Mouse (Mus musculus) MEL (cell line): ENCODE data around the gene Ccdc155. TPM values are rescaled to one million over a fixed set of nuclear protein-coding genes. Genes with fewer than 3 reads are reported as not detected.
A peak's percentile ranks its signal among the peaks of the same experiment; 100 is the strongest.

Source experiments
- DNase-seq: peaks from one replicate; pipeline ENCODE4 v3.0.0; 2011; ENCODE audit warnings: low read depth, low spot score
- H3K27ac ChIP-seq: 2 replicates; pipeline ENCODE4 v1.5.1; 2012; ENCODE audit warnings: low read depth, mild to moderate bottlenecking, control low read depth, low read length, moderate library complexity; ENCODE audit not compliant: control insufficient read depth
- H3K27me3 ChIP-seq, 2 experiments: fragments of 150-350 bp in 1 of 2; sonication (generic) in 1 of 2; 2 replicates each; pipeline ENCODE4 v1.6.1; 2012; ENCODE audit warnings: low read length in 2 of 2, mild to moderate bottlenecking in 2 of 2, improper control_type of control experiment in 1 of 2, moderate library complexity in 1 of 2; ENCODE audit not compliant: insufficient read depth in 2 of 2, control insufficient read depth in 1 of 2
- H3K36me3 ChIP-seq, 2 experiments: 2 replicates each; pipeline ENCODE4 v1.6.1; 2012 to 2014; ENCODE audit warnings: low read length in 2 of 2, improper control_type of control experiment in 1 of 2, inconsistent platforms in 1 of 2, mild to moderate bottlenecking in 1 of 2; ENCODE audit not compliant: insufficient read depth in 2 of 2, control insufficient read depth in 1 of 2
- H3K4me1 ChIP-seq, 2 experiments: fragments of 150-350 bp in 1 of 2; sonication (generic) in 1 of 2; 2 replicates each; pipeline ENCODE4 v1.6.1; 2012; ENCODE audit warnings: low read length in 2 of 2, improper control_type of control experiment in 1 of 2, mild to moderate bottlenecking in 1 of 2; ENCODE audit not compliant: insufficient read depth in 2 of 2, control insufficient read depth in 1 of 2
- H3K4me3 ChIP-seq, 2 experiments: fragments of 150-350 bp in 1 of 2; sonication (generic) in 1 of 2; 2 replicates each; pipeline ENCODE4 v1.5.1; 2012; ENCODE audit warnings: low read depth in 2 of 2, low read length in 2 of 2, mild to moderate bottlenecking in 2 of 2, moderate library complexity in 2 of 2, control low read depth in 1 of 2, improper control_type of control experiment in 1 of 2; ENCODE audit not compliant: control insufficient read depth in 1 of 2, insufficient read depth in 1 of 2
- H3K79me2 ChIP-seq: 2 replicates; pipeline ENCODE4 v1.6.1; 2012; ENCODE audit warnings: mild to moderate bottlenecking, low read length, moderate library complexity; ENCODE audit not compliant: control insufficient read depth, poor library complexity, insufficient read depth
- H3K9ac ChIP-seq: 2 replicates; pipeline ENCODE4 v1.6.1; 2012; ENCODE audit warnings: low read depth, mild to moderate bottlenecking, control low read depth, low read length, moderate library complexity; ENCODE audit not compliant: control insufficient read depth, poor library complexity, severe bottlenecking
- H3K9me3 ChIP-seq: fragments of 150-350 bp; sonication (generic); replicated peaks from 2 replicates; pipeline ENCODE4 v1.6.1; 2012; ENCODE audit warnings: mild to moderate bottlenecking, low read length, improper control_type of control experiment, moderate library complexity; ENCODE audit not compliant: insufficient read depth
- BHLHE40 ChIP-seq: IDR thresholded peaks from 2 replicates; pipeline ENCODE4 v1.6.1; 2012; ENCODE audit warnings: low read depth, mild to moderate bottlenecking, inconsistent platforms, low read length, improper control_type of control experiment, borderline replicate concordance
- CHD1 ChIP-seq: IDR thresholded peaks from 2 replicates; pipeline ENCODE4 v1.6.1; 2012; ENCODE audit warnings: low read depth, mild to moderate bottlenecking, inconsistent platforms, low read length, improper control_type of control experiment
- CHD2 ChIP-seq: IDR thresholded peaks from 2 replicates; pipeline ENCODE4 v1.6.1; 2011; ENCODE audit warnings: low read length, improper control_type of control experiment
- CTCF ChIP-seq, 3 experiments: IDR thresholded peaks in 2 of 3; conservative IDR thresholded peaks in 1 of 3; 2 replicates each; pipeline ENCODE4 v1.5.1; 2011 to 2012; ENCODE audit warnings: low read length in 3 of 3, low read depth in 2 of 3, mild to moderate bottlenecking in 2 of 3, improper control_type of control experiment in 1 of 3, inconsistent platforms in 1 of 3, mixed read lengths in 1 of 3, moderate library complexity in 1 of 3; ENCODE audit not compliant: control insufficient read depth in 1 of 3, insufficient read depth in 1 of 3, poor library complexity in 1 of 3, severe bottlenecking in 1 of 3
- E2F4 ChIP-seq: IDR thresholded peaks from 2 replicates; pipeline ENCODE4 v1.6.1; 2011; ENCODE audit warnings: low read depth, low read length, improper control_type of control experiment, borderline replicate concordance
- EP300 ChIP-seq, 2 experiments: IDR thresholded peaks; 2 replicates each; pipeline ENCODE4 v1.6.1; 2011; ENCODE audit warnings: improper control_type of control experiment in 2 of 2, low read length in 2 of 2, low read depth in 1 of 2, mild to moderate bottlenecking in 1 of 2
- ETS1 ChIP-seq: IDR thresholded peaks from 2 replicates; pipeline ENCODE4 v1.6.1; 2012; ENCODE audit warnings: low read depth, mild to moderate bottlenecking, inconsistent platforms, low read length, improper control_type of control experiment, moderate library complexity
- GABPA ChIP-seq: IDR thresholded peaks from 2 replicates; pipeline ENCODE4 v1.6.1; 2012; ENCODE audit warnings: low read depth, mild to moderate bottlenecking, inconsistent platforms, low read length, improper control_type of control experiment, moderate library complexity
- GATA1 ChIP-seq: IDR thresholded peaks from 2 replicates; pipeline ENCODE4 v1.6.1; 2011; ENCODE audit warnings: low read depth, low read length, improper control_type of control experiment
- HCFC1 ChIP-seq: IDR thresholded peaks from 2 replicates; pipeline ENCODE4 v1.6.1; 2012; ENCODE audit warnings: low read depth, mild to moderate bottlenecking, inconsistent platforms, low read length, improper control_type of control experiment, moderate library complexity
- JUND ChIP-seq: IDR thresholded peaks from 2 replicates; pipeline ENCODE4 v1.6.1; 2011; ENCODE audit warnings: low read depth, mild to moderate bottlenecking, improper control_type of control experiment, low read length
- MAFK ChIP-seq: IDR thresholded peaks from 2 replicates; pipeline ENCODE4 v1.6.1; 2011; ENCODE audit warnings: low read depth, mild to moderate bottlenecking, low read length, improper control_type of control experiment, borderline replicate concordance
- MAZ ChIP-seq: IDR thresholded peaks from 2 replicates; pipeline ENCODE4 v1.6.1; 2012; ENCODE audit warnings: low read depth, mild to moderate bottlenecking, inconsistent platforms, low read length, improper control_type of control experiment
- MEF2A ChIP-seq: IDR thresholded peaks from 2 replicates; pipeline ENCODE4 v1.6.1; 2014; ENCODE audit warnings: low read depth, mild to moderate bottlenecking, inconsistent platforms, low read length, improper control_type of control experiment; ENCODE audit not compliant: poor library complexity, insufficient replicate concordance, severe bottlenecking; ENCODE audit errors: extremely low read depth
- MXI1 ChIP-seq: IDR thresholded peaks from 2 replicates; pipeline ENCODE4 v1.6.1; 2011; ENCODE audit warnings: mild to moderate bottlenecking, low read depth, low read length, improper control_type of control experiment
- MYB ChIP-seq: IDR thresholded peaks from 2 replicates; pipeline ENCODE4 v1.6.1; 2011; ENCODE audit warnings: mild to moderate bottlenecking, low read depth, low read length, improper control_type of control experiment
- MYC ChIP-seq: IDR thresholded peaks from 2 replicates; pipeline ENCODE4 v1.6.1; 2011; ENCODE audit warnings: low read depth, mild to moderate bottlenecking, low read length, improper control_type of control experiment, moderate library complexity
- NELFE ChIP-seq: IDR thresholded peaks from 2 replicates; pipeline ENCODE4 v1.6.1; 2011; ENCODE audit warnings: low read depth, low read length, improper control_type of control experiment
- NRF1 ChIP-seq: IDR thresholded peaks from 2 replicates; pipeline ENCODE4 v1.6.1; 2014; ENCODE audit warnings: low read depth, mild to moderate bottlenecking, inconsistent platforms, low read length, improper control_type of control experiment, moderate library complexity; ENCODE audit not compliant: poor library complexity, insufficient read depth, severe bottlenecking
- POLR2A ChIP-seq, 2 experiments: IDR thresholded peaks; 2 replicates each; pipeline ENCODE4 v1.6.1; 2011 to 2012; ENCODE audit warnings: low read length in 2 of 2, mild to moderate bottlenecking in 2 of 2, control low read depth in 1 of 2, improper control_type of control experiment in 1 of 2, low read depth in 1 of 2, moderate library complexity in 1 of 2; ENCODE audit not compliant: control insufficient read depth in 1 of 2, insufficient read depth in 1 of 2, poor library complexity in 1 of 2
- RAD21 ChIP-seq: IDR thresholded peaks from 2 replicates; pipeline ENCODE4 v1.6.1; 2011; ENCODE audit warnings: mild to moderate bottlenecking, low read depth, low read length, improper control_type of control experiment
- RCOR1 ChIP-seq: IDR thresholded peaks from 2 replicates; pipeline ENCODE4 v1.6.1; 2012; ENCODE audit warnings: low read depth, mild to moderate bottlenecking, inconsistent platforms, low read length, improper control_type of control experiment
- SIN3A ChIP-seq: IDR thresholded peaks from 2 replicates; pipeline ENCODE4 v1.6.1; 2012; ENCODE audit warnings: low read length, improper control_type of control experiment, inconsistent platforms
- SMC3 ChIP-seq: IDR thresholded peaks from 2 replicates; pipeline ENCODE4 v1.6.1; 2011; ENCODE audit warnings: low read depth, low read length, improper control_type of control experiment
- TAL1 ChIP-seq: IDR thresholded peaks from 2 replicates; pipeline ENCODE4 v1.6.1; 2012; ENCODE audit warnings: mild to moderate bottlenecking, inconsistent platforms, low read length, moderate library complexity, mixed read lengths
- TCF12 ChIP-seq: IDR thresholded peaks from 2 replicates; pipeline ENCODE4 v1.6.1; 2014; ENCODE audit warnings: low read depth, mild to moderate bottlenecking, inconsistent platforms, low read length, improper control_type of control experiment, moderate library complexity
- UBTF ChIP-seq: IDR thresholded peaks from 2 replicates; pipeline ENCODE4 v1.6.1; 2012; ENCODE audit warnings: low read depth, mild to moderate bottlenecking, inconsistent platforms, low read length, improper control_type of control experiment, moderate library complexity, borderline replicate concordance; ENCODE audit not compliant: insufficient read depth
- USF1 ChIP-seq: IDR thresholded peaks from 2 replicates; pipeline ENCODE4 v1.6.1; 2014; ENCODE audit warnings: low read depth, mild to moderate bottlenecking, inconsistent platforms, low read length, improper control_type of control experiment, moderate library complexity
- ZC3H11A ChIP-seq: IDR thresholded peaks from 2 replicates; pipeline ENCODE4 v1.6.1; 2012; ENCODE audit warnings: low read depth, mild to moderate bottlenecking, inconsistent platforms, low read length, improper control_type of control experiment
- ZKSCAN1 ChIP-seq: IDR thresholded peaks from 2 replicates; pipeline ENCODE4 v1.6.1; 2012; ENCODE audit warnings: low read depth, mild to moderate bottlenecking, inconsistent platforms, low read length, improper control_type of control experiment, moderate library complexity
- ZMIZ1 ChIP-seq: IDR thresholded peaks from 2 replicates; pipeline ENCODE4 v1.6.1; 2012; ENCODE audit warnings: low read depth, mild to moderate bottlenecking, inconsistent platforms, low read length, improper control_type of control experiment, moderate library complexity
- polyA plus RNA-seq, 2 experiments: library from polyadenylated mRNA; stranded (reverse) in 1 of 2; unstranded in 1 of 2; fragments of >175 nt in 1 of 2; fragments of >200 nt in 1 of 2; gene quantifications; 2 replicates each; pipeline versions ENCODE4 v1.2.1 to v1.2.4; 2012; ENCODE audit warnings: low replicate concordance in 2 of 2, low read depth in 1 of 2; ENCODE audit not compliant: insufficient read length in 2 of 2, insufficient read depth in 1 of 2, missing spikeins in 1 of 2
- total RNA-seq: library from RNA; depleted of rRNA; stranded (reverse); fragments of 300-350 nt; gene quantifications from 2 replicates; pipeline ENCODE4 v1.2.3, GENCODE M21; 2012

Ccdc155 gene
- total and polyA plus RNA-seq, 3 experiments, result 0.27 to 0.38 TPM; not detected in 1

- TF ChIP-seq NELFE, result peak; percentile 42; the same call in 1 of the 2 replicates
- no peak for TF ChIP-seq GABPA
- TF ChIP-seq EP300 (IDR thresholded peaks at IDR 0.05; ENCODE audit: low read depth in 1 of 2, low read length in 2 of 2), result peak; percentile 97 to 98
- no peak for TF ChIP-seq RAD21
- TF ChIP-seq CHD1, result no peak
These were observed 67.3 kb downstream of the Ccdc155 start (continued) for GRCm38 (mm10) chr7:45137171-45138006.

- H3K4me1 ChIP-seq, result peaks cover 11 to 27% of the 10 kb centered on the region in 2 experiments
- no peaks in the 10 kb centered on the region; the same call in 1 of the 2 replicates for H3K79me2 ChIP-seq
- H3K27ac ChIP-seq, result peak within 1 kb of the TSS; percentile 92
- no peaks in the 10 kb centered on the region for H3K27me3 ChIP-seq
- peak within 1 kb of the TSS; percentile 61 to 74 for H3K4me3 ChIP-seq
- H3K9ac ChIP-seq, result peak within 1 kb of the TSS; percentile 75
- peaks cover 0 to 16% of the 10 kb centered on the region in 2 experiments; a peak in 2 of 4 replicates for H3K36me3 ChIP-seq
- no peaks in the 10 kb centered on the region for H3K9me3 ChIP-seq
- DNase-seq, result peak; percentile 94
- TF ChIP-seq USF1, result no peak
- no peak for TF ChIP-seq MEF2A
- TF ChIP-seq ZMIZ1, result peak; percentile 65; the same call in 1 of the 2 replicates
- TF ChIP-seq CHD2, result no peak
- TF ChIP-seq NRF1, result 0 out of 2 replicates have a peak, but pooled peaks have one; percentile 26
- no peak for TF ChIP-seq MAFK
- TF ChIP-seq TCF12, result peak; percentile 59
- TF ChIP-seq EP300 (IDR thresholded peaks at IDR 0.05; ENCODE audit: low read depth in 1 of 2, low read length in 2 of 2), result peak in 1 of 2 experiments; percentile 58; a peak in 1 of 4 replicates
- peak; percentile 32; the same call in 1 of the 2 replicates for TF ChIP-seq MAZ
- no peak for TF ChIP-seq GABPA
- peak; percentile 63; the same call in 1 of the 2 replicates for TF ChIP-seq HCFC1
- peak; percentile 57; the same call in 1 of the 2 replicates for TF ChIP-seq BHLHE40
- 0 out of 2 replicates have a peak, but pooled peaks have one; percentile 11 for TF ChIP-seq RCOR1
- peak; percentile 54 to 60; a peak in 2 of 4 replicates for TF ChIP-seq POLR2A (IDR thresholded peaks at IDR 0.05; ENCODE audit: control insufficient read depth in 1 of 2, insufficient read depth in 1 of 2, low read depth in 1 of 2, low read length in 2 of 2, poor library complexity in 1 of 2)
- TF ChIP-seq ZC3H11A, result no peak
- TF ChIP-seq TAL1, result no peak
- peak; percentile 57 for TF ChIP-seq SMC3
- TF ChIP-seq ZKSCAN1, result no peak
- TF ChIP-seq MYC, result peak; percentile 68
- TF ChIP-seq E2F4, result no peak
- peak; percentile 91 for TF ChIP-seq SIN3A
- peak; percentile 91 to 96 (median 92) for TF ChIP-seq CTCF (IDR thresholded peaks at IDR 0.05 in 2 of 3, conservative IDR thresholded peaks at IDR 0.05 in 1 of 3; ENCODE audit: control insufficient read depth in 1 of 3, insufficient read depth in 1 of 3, low read depth in 2 of 3, low read length in 3 of 3, poor library complexity in 1 of 3, severe bottlenecking in 1 of 3)
- TF ChIP-seq CHD1, result no peak; the same call in 1 of the 2 replicates
- no peak for TF ChIP-seq GATA1
- TF ChIP-seq ETS1, result peak; percentile 95
- no peak for TF ChIP-seq MYB
- TF ChIP-seq JUND, result no peak
- no peak for TF ChIP-seq UBTF
- TF ChIP-seq MXI1, result peak; percentile 75
- TF ChIP-seq RAD21, result peak; percentile 49
These were observed 68.6 kb downstream of the Ccdc155 start, which contains the start of the genes Gm45713 and Flt3l for GRCm38 (mm10) chr7:45135993-45136567. Gm45713 (minus strand) TSS chr7:45136231. Flt3l (minus strand) TSS chr7:45136432.
